Mouse (Mus musculus): ENCODE data around the gene Rheb.

DNA sequence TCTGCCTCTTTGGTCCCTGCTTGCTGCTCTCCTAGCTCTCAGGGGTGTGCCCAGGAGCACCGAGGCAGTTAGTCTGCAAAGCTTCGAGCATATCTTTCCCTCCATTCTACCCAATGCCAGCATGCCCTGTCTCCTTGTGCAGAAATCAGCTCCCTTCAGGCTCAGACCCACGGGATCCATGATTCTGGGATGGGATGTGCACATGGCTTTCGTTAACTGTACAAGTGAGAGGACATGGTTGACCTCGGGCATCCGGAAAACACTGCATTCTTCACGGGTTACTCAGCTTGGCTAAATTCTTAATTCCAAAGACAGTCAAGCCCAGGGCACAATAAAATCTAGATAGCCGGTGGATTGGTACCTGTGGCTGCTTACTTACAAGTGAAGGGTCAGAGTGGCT is 44.8 kb upstream of the Rheb start:
- TF ChIP-seq CHD2 (IDR thresholded peaks at IDR 0.05; ENCODE audit: low read depth, low read length) (no peak), ZC3H11A (IDR thresholded peaks at IDR 0.05; ENCODE audit: borderline replicate concordance, low read depth, low read length) (no peak)
